Mouse (Mus musculus): Measurements from ENCODE around the gene Hsf4.

Hsf4 gene

DNA sequence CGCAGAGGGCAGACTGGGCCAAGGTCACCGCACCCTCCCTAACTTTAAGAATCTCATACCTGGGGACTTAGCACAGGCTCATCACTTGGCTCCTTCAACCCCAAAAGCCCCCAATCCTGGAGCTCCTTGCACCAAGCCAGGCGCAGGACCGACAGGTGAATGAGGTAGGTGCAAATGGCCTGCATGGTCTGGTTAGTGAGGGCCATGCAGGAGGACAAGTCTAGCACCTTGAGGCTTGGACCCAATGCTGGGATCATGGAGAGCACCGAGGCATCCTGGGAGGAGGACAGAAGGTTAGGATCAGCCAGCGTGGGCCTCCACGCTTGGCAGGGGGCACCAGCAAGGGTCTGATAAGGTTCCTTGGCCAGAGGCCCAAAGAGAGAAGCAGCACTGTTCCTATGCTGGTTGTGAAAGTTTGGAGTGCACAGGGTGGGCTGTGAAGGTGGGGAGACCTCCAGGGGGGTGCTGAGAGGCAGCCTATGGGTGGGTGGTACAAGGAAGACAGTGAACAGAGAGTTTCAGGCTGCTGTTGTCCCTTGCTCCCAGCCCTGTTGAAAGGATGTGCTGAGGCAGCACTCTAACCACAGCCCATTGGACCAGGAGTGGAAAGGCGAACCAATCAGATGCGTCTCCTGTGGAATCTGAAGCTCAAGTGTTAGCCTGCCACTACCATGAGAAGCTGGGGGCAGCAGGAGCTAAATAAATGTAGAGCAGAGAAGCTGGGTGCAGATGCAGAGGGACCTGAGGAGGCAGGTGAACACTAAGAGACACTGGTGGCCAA is 44.2 kb downstream of the Hsf4 start:
- in situ Hi-C loops (cut with MboI; ENCODE audit: low pct_unique_long_range_greater_than_20kb in 1 of 2, low sequenced_read_pairs in 2 of 2, unreplicated experiment in 1 of 2): no loop called here

GRCm38 (mm10) chr8:105315073-105315769 is 45.6 kb downstream of the Hsf4 start:
- in situ Hi-C loops (cut with MboI; ENCODE audit: low pct_unique_long_range_greater_than_20kb in 1 of 2, low sequenced_read_pairs in 2 of 2, unreplicated experiment in 1 of 2): no loop called here

DNA sequence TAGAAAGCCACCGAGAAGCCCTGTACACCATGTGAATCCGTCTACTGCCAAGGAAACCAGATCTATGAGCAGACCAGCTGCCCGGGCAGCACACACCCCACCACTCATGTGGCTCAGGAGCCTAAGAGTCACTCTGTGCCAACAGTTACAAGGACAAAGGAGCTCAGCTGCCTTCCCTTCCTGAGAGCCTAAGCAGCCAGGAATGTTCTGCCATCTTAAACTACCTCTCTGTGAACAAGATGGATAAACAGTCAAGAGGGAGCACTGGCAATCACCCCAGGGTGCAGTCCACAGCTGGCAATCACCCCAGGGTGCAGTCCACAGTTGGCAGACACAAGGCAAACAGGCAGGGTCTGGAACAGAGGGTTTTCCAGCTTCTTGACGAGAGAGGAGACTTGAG is 48.3 kb downstream of the Hsf4 start:
- in situ Hi-C loops (cut with MboI; ENCODE audit: low pct_unique_long_range_greater_than_20kb in 1 of 2, low sequenced_read_pairs in 2 of 2, unreplicated experiment in 1 of 2): no loop called here

DNA sequence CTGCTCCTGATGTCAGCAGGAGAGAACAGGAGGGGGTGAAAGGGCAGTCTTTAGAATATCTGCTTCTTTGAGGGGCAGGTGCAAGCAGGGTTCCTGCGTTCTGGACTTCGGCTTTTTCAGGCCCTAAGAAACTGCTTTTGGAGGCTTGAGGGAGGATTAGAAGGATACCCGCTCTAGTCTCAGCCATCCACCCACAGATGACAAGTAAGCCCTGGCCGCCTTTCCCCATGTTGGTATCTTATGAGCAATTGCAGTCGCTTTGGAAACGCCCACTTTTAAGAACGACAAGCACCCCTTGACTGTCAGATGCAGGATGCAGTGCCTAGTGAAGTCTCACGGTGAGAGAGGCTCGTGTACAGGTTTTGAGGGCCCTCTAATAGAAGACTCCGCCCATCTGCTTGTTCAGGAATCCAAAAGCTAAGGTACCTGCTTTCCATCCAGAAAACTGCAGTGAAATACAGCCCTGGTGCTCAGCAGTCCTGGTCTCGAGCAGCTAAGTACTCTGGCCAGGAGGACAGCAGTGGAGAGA is 49.1 kb downstream of the Hsf4 start:
- in situ Hi-C loops (cut with MboI; ENCODE audit: low pct_unique_long_range_greater_than_20kb in 1 of 2, low sequenced_read_pairs in 2 of 2, unreplicated experiment in 1 of 2): no loop called here

- in situ Hi-C loops (cut with MboI; ENCODE audit: low pct_unique_long_range_greater_than_20kb in 1 of 2, low sequenced_read_pairs in 2 of 2, unreplicated experiment in 1 of 2): no loop called here
Observed at GRCm38 (mm10) chr8:105323183-105323582, 53.6 kb downstream of the Hsf4 start.
